Mouse (Mus musculus) activated CD4-positive, CD25-positive, alpha-beta regulatory T cell (primary cell): Measurements from ENCODE around the gene Bms1. TPM values are rescaled to one million over a fixed set of nuclear protein-coding genes. Genes with fewer than 3 reads are reported as not detected.

Experiments used
- polyA plus RNA-seq, 2 experiments: library from polyadenylated mRNA; unstranded; fragments of 100-300 nt; shearing (Covaris generic); gene quantifications; one replicate each; pipeline ENCODE4 v1.2.1; 2017

Gene Bms1
- 10 to 100 TPM; 36.0 to 41.1 TPM for polyA plus RNA-seq

GRCm38 (mm10) chr6:118419050-118419920 is at the start of gene Bms1:
Gene Bms1, minus strand, starts transcription at chr6:118419474.

GRCm38 (mm10) chr6:118455042-118455631 is 35.9 kb upstream of the Bms1 start, which contains the start of gene Zfp248:
Gene Zfp248, minus strand, starts transcription at chr6:118455528.

Other genes with a start within 250 kb of the Bms1 start
- under 1 TPM; 0.48 to 0.70 TPM for gene Ret, start 221.8 kb downstream of the Bms1 start, polyA plus RNA-seq
- gene Zfp248, start 36.1 kb upstream of the Bms1 start, polyA plus RNA-seq, result 1 to 10 TPM; 1.8 to 5.2 TPM
- under 1 TPM in 1 of 2 experiments, not detected in 1; 0.48 TPM for gene Zfp9, start 59.8 kb upstream of the Bms1 start, polyA plus RNA-seq
- 10 to 100 TPM in 1 of 2 experiments, 1 to 10 TPM in 1; 8.0 to 10.3 TPM for gene Ankrd26, start 142.8 kb upstream of the Bms1 start, polyA plus RNA-seq